Mouse (Mus musculus): ENCODE measurements around the gene Syne1. TPM values are rescaled to one million over a fixed set of nuclear protein-coding genes. Genes with fewer than 3 reads are reported as not detected.

Gene Syne1
- polyA plus RNA-seq, 1 experiment = 52.0 TPM

DNA sequence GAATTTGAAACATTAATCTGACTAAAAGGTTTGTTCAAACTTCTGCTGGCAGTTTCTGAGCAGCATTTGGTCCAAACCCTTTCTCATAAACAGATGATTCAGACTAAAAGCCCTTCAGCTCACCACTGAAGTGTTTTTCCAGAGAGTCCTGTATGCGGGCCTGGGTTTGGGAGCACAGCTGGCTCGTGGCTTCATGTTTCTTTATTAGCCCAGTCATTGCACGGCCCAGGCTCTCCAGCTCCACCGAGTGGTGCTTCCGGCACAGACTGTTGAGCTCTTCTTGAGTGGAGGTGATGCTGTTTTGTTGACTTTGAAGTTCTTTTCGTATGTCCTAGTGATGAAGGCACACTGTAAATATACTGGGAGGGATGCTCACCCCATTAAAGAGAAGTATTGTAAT is 245.7 kb downstream of the Syne1 start:
- WGBS = 29% methylated on average over 6 of the region's 6 CpGs
- H3K4me1 ChIP-seq (ENCODE audit: control insufficient read depth, insufficient read depth, low read length) = no peaks in the 10 kb centered on the region
- no peak for DNase-seq
- TF ChIP-seq POLR2A (IDR thresholded peaks at IDR 0.05; ENCODE audit: borderline replicate concordance, extremely low read depth, low read depth, low read length) (no peak), CTCF (IDR thresholded peaks at IDR 0.05; ENCODE audit: insufficient read depth, low read length) (peak; percentile 46; the same call in 1 of the 2 replicates)
- no peak overlapping the region for H3K4me3 ChIP-seq (replicated peaks; ENCODE audit: extremely low read depth, low read depth, low read length)

DNA sequence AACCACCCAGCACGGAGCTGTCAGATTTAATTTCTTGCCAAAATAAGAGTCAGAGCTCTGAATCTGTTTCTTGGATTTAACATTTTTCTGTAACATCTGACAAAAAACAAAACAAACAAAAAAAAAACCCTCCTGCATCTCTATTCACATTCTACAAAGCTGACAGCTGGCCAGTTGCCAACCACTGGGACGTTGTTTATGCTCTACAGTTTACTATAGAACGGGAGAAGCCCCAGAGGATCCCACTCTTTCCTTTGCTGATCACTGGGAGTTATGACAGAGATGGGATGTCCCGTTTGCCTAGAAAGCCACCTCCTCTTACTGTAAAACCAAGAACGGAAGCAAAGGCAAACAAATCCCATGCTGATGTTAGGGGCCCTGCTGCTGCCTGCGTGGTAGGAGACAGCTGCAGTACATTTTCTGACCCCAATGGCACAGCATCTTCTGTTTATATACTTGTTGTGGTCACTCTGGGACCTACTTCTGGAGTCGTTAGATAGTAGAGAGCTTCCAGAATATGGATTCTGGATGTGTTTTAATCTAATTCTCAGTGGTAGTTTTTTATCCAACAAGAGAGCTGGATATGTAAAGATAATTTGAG is 255.9 kb downstream of the Syne1 start:
- WGBS = 29% methylated on average over 7 of the region's 7 CpGs
- no peak for TF ChIP-seq POLR2A (IDR thresholded peaks at IDR 0.05; ENCODE audit: borderline replicate concordance, extremely low read depth, low read depth, low read length)
- no peak for TF ChIP-seq CTCF (IDR thresholded peaks at IDR 0.05; ENCODE audit: insufficient read depth, low read length)
- Histone ChIP-seq H3K4me1 (ENCODE audit: control insufficient read depth, insufficient read depth, low read length) (peaks cover 6% of the 10 kb centered on the region; the same call in 1 of the 2 replicates), H3K4me3 (replicated peaks; ENCODE audit: extremely low read depth, low read depth, low read length) (no peak overlapping the region)
- DNase-seq = no peak

DNA sequence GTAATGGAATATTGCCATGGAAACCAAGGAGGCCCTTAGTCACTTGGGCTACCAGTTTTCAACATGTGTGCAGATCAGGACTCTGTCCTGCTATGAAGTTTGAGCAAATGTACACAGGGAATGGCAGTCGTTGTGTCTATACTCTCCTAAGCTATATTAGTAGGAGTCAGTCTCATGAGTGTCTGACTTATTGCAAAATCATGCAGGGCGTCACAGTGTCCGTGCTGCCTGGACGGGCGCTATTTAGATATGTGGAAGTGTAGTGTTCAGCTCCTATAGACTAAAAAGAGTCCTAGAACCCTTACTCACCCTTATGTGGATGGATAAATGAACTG is 261.7 kb downstream of the Syne1 start:
- no peak for DNase-seq
- TF ChIP-seq CTCF (IDR thresholded peaks at IDR 0.05; ENCODE audit: insufficient read depth, low read length) (no peak), POLR2A (IDR thresholded peaks at IDR 0.05; ENCODE audit: borderline replicate concordance, extremely low read depth, low read depth, low read length) (no peak)
- Histone ChIP-seq H3K4me1 (ENCODE audit: control insufficient read depth, insufficient read depth, low read length) (no peaks in the 10 kb centered on the region; the same call in 1 of the 2 replicates), H3K4me3 (replicated peaks; ENCODE audit: extremely low read depth, low read depth, low read length) (no peak overlapping the region)
- WGBS = 51% methylated on average over 5 of the region's 5 CpGs

DNA sequence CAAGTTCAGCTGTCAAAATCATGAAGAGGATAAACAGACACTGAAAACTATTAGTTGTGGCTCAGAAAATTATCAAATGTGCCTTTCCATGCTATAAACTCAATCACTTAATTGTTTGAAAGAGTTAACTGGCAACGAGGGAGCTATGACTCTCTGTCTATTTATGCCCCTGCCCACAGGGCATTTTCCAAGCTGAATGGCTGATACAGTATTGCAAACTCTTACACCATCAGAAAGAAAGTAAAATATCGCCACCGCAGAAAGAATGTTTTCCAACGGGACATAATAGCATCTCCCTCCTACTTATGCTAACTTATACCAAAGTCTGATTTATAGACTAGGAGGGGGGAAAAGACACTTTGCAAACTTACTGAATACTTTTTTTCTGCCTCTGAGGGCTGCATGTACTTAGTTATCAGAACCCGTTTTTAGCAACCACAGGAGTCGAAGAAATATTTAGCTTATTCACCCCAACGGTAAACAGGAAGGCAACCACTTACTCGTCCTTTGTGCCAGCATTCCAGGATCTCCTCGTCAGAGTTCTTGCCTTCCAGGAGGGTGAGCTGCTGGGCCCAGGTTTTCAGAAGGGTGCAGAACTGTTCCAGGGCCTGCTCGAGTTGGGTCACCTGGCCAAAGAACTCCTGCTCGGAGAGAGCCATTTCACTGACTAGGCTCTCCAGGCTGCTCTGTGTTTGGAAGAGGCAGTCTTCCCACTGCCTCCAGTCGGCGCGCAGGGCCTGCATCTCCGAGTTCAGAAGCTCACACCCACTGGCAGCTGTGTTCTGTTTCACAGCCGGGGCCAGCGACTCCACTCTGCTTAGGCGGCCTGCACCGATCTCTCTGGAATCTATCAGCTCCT is 262.3 kb downstream of the Syne1 start:
- peak; percentile 38 for DNase-seq
- no peak for TF ChIP-seq CTCF (IDR thresholded peaks at IDR 0.05; ENCODE audit: insufficient read depth, low read length)
- peak; percentile 49; the same call in 1 of the 2 replicates for TF ChIP-seq POLR2A (IDR thresholded peaks at IDR 0.05; ENCODE audit: borderline replicate concordance, extremely low read depth, low read depth, low read length)
- Histone ChIP-seq H3K4me1 (ENCODE audit: control insufficient read depth, insufficient read depth, low read length) (no peaks in the 10 kb centered on the region; the same call in 1 of the 2 replicates), H3K4me3 (replicated peaks; ENCODE audit: extremely low read depth, low read depth, low read length) (peak overlapping the region; percentile 45)
- whole genome bisulfite sequencing = 20% methylated on average over 19 of the region's 19 CpGs

DNA sequence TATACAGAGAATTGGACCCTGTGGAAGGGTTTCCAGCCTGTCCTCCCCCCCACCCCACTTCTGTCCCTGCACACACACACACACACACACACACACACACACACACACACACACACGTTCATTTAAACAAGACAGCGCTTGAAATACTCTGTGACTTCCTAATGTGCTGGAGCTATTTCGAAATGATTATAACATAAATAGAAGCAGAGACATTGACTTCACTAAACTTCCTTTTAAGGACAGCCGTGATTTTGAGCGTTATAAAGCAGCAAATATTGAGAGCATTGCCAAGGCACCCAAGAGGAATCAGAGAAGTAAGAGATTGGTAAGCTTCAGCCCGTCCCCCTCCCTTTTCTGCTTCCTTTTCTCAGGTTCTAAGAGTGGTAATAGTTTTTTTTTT is 263.0 kb downstream of the Syne1 start:
- peak overlapping the region; percentile 60 for H3K4me3 ChIP-seq (replicated peaks; ENCODE audit: extremely low read depth, low read depth, low read length)
- 12% methylated on average over 6 of the region's 6 CpGs for WGBS

DNA sequence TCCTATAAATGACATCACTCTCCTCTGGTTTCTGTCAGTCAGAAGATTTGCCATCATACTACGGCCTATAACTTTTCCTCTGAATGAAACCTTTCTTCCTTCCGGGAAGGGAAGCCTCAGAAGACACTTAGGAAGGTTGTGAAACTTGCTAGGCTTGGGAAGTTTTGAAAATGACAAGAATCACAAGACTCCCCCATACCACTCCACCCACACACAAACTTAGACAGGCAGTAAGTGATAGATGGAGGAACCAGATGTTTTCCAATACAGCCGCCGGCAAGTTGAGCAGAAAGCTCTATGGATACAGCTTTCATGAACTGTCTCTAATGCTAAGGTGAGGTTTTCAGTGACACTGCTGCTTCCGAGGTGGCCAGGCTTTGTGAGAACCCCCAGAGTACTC is 275.5 kb downstream of the Syne1 start:
- TF ChIP-seq CTCF (IDR thresholded peaks at IDR 0.05; ENCODE audit: insufficient read depth, low read length) (no peak), POLR2A (IDR thresholded peaks at IDR 0.05; ENCODE audit: borderline replicate concordance, extremely low read depth, low read depth, low read length) (no peak)
- 67% methylated on average over 5 of the region's 5 CpGs for WGBS
- no peak for DNase-seq

More for the DNA sequence above, 263.0 kb downstream of the Syne1 start:
- no peaks in the 10 kb centered on the region; the same call in 1 of the 2 replicates for H3K4me1 ChIP-seq (ENCODE audit: control insufficient read depth, insufficient read depth, low read length)
- TF ChIP-seq POLR2A (IDR thresholded peaks at IDR 0.05; ENCODE audit: borderline replicate concordance, extremely low read depth, low read depth, low read length) (no peak), CTCF (IDR thresholded peaks at IDR 0.05; ENCODE audit: insufficient read depth, low read length) (no peak)
- no peak for DNase-seq

DNA sequence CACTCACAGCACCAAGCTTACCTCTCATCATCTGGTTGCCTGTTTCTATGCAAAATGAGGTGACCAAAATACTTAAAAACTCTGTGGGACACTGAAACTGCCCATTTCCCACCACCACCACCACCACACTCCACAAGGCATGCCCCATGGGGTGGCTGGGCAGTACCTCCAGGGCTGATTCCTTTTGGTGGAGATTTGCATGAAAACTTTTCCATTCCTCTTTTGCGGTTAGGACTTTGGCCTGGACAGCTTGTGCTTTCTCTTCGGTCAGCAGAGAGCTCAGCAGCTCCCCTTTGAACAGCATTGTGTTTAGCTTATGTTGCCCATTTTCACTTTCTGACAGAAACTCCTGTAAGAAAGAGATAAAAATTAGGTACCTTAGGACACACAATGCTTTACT is 280.6 kb downstream of the Syne1 start:
- 74% methylated on average over 2 of the region's 2 CpGs for WGBS
- TF ChIP-seq CTCF (IDR thresholded peaks at IDR 0.05; ENCODE audit: insufficient read depth, low read length) = no peak
- TF ChIP-seq POLR2A (IDR thresholded peaks at IDR 0.05; ENCODE audit: borderline replicate concordance, extremely low read depth, low read depth, low read length) = no peak
- no peaks in the 10 kb centered on the region for H3K4me1 ChIP-seq (ENCODE audit: control insufficient read depth, insufficient read depth, low read length)
- H3K4me3 ChIP-seq (replicated peaks; ENCODE audit: extremely low read depth, low read depth, low read length) = no peak overlapping the region
- no peak for DNase-seq

More for the DNA sequence above, 275.5 kb downstream of the Syne1 start:
- Histone ChIP-seq H3K4me3 (replicated peaks; ENCODE audit: extremely low read depth, low read depth, low read length) (no peak overlapping the region), H3K4me1 (ENCODE audit: control insufficient read depth, insufficient read depth, low read length) (no peaks in the 10 kb centered on the region)

DNA sequence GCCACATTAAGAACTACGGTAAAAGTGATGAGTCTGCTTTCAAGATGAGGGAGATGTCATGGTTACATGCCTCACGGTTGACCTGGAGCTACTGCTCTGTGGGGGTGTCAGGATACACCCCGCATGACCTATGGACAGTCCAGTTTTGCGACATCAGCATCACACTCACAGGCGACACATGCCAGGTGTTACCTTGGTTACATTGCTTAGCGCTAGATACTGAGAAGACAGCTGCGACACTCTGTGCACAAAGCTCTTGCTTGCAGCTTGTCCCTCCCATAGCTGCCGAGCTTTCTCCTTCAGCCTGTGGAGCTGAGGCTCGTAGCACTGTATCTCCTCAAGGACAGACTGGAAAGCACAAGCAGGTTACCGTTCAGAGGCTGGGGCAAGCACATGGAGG is 286.9 kb downstream of the Syne1 start:
- H3K4me1 ChIP-seq (ENCODE audit: control insufficient read depth, insufficient read depth, low read length) = no peaks in the 10 kb centered on the region
- no peak overlapping the region for H3K4me3 ChIP-seq (replicated peaks; ENCODE audit: extremely low read depth, low read depth, low read length)
- WGBS = 67% methylated on average over 10 of the region's 10 CpGs
- no peak for DNase-seq
- TF ChIP-seq POLR2A (IDR thresholded peaks at IDR 0.05; ENCODE audit: borderline replicate concordance, extremely low read depth, low read depth, low read length) = no peak
- no peak for TF ChIP-seq CTCF (IDR thresholded peaks at IDR 0.05; ENCODE audit: insufficient read depth, low read length)

DNA sequence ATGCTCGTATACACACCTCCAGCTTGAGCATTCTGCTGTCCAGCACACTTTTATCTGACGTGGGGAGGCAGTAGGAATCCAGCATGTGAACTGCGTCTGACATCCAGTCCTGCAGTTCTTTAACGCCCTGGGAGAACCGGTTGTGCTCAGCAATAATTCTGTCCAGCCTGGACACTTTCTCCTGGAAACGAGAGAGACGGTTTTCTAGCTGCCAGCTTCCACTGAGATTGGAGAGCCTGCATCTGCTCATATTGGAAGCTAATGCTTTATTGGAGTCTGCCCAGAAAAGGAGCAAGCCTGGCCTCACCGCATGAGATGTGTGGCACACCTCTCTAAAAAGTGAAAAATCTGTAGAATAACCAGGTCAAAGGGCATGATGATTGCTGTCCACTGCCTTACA is 288.6 kb downstream of the Syne1 start:
- 72% methylated on average over 8 of the region's 8 CpGs for WGBS
- TF ChIP-seq POLR2A (IDR thresholded peaks at IDR 0.05; ENCODE audit: borderline replicate concordance, extremely low read depth, low read depth, low read length) (no peak), CTCF (IDR thresholded peaks at IDR 0.05; ENCODE audit: insufficient read depth, low read length) (no peak)

DNA sequence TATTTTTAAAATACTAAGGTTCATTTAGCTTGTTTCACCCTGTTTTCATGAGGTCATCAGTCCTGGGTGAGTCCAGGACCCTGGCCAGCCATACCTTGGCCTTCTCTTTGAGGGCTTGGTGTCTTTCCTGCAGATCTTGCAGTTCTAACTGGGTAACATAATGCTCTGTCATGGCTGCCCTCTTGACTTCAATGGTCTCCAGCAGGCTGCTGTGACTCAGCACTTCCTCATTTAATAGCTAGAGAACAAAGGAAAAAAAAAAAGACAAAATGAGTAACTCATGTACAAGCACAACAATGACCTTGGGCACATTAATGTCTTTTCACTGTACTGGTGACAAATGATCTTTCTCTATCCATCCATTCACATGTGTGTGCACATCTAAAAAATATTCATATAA is 294.6 kb downstream of the Syne1 start:
- DNase-seq = no peak
- no peaks in the 10 kb centered on the region for H3K4me1 ChIP-seq (ENCODE audit: control insufficient read depth, insufficient read depth, low read length)
- TF ChIP-seq CTCF (IDR thresholded peaks at IDR 0.05; ENCODE audit: insufficient read depth, low read length) = no peak
- TF ChIP-seq POLR2A (IDR thresholded peaks at IDR 0.05; ENCODE audit: borderline replicate concordance, extremely low read depth, low read depth, low read length) = no peak
- H3K4me3 ChIP-seq (replicated peaks; ENCODE audit: extremely low read depth, low read depth, low read length) = no peak overlapping the region

More for the DNA sequence above, 288.6 kb downstream of the Syne1 start:
- no peaks in the 10 kb centered on the region for H3K4me1 ChIP-seq (ENCODE audit: control insufficient read depth, insufficient read depth, low read length)
- no peak overlapping the region for H3K4me3 ChIP-seq (replicated peaks; ENCODE audit: extremely low read depth, low read depth, low read length)
- no peak for DNase-seq
